Mouse (Mus musculus) cerebellum, adult 2 months (tissue): ENCODE data around the gene Vangl1. TPM values are rescaled to one million over a fixed set of nuclear protein-coding genes. Genes with fewer than 3 reads are reported as not detected.

Experiments
- DNase-seq, 2 experiments: peaks; one replicate each; pipeline ENCODE4 v3.0.0; 2021
- H3K27ac ChIP-seq: fragments of 200-500 bp; 2 replicates; pipeline ENCODE4 v1.5.1; 2012; ENCODE audit warnings: low read length, control low read depth, inconsistent platforms; ENCODE audit not compliant: insufficient read depth
- H3K27me3 ChIP-seq: fragments of 200-500 bp; 2 replicates; pipeline ENCODE4 v1.6.1; 2012; ENCODE audit warnings: inconsistent platforms, mild to moderate bottlenecking, low read length, moderate library complexity; ENCODE audit not compliant: control insufficient read depth, insufficient read depth
- H3K4me1 ChIP-seq: fragments of 200-500 bp; 2 replicates; pipeline ENCODE4 v1.6.1; 2011; ENCODE audit warnings: low read length; ENCODE audit not compliant: control insufficient read depth, insufficient read depth
- H3K4me3 ChIP-seq: fragments of 200-500 bp; replicated peaks from 2 replicates; pipeline ENCODE3; 2011; ENCODE audit warnings: mild to moderate bottlenecking, low read depth, low read length, control low read depth; ENCODE audit not compliant: insufficient read depth
- CTCF ChIP-seq: fragments of 200-500 bp; IDR thresholded peaks from 2 replicates; pipeline ENCODE4 v1.5.1; 2011; ENCODE audit warnings: low read depth, mild to moderate bottlenecking, control low read depth, low read length, moderate library complexity, borderline replicate concordance; ENCODE audit not compliant: insufficient read depth
- POLR2A ChIP-seq: fragments of 200-500 bp; IDR thresholded peaks from 2 replicates; pipeline ENCODE4 v1.6.1; 2011; ENCODE audit warnings: low read length, control low read depth, borderline replicate concordance; ENCODE audit not compliant: insufficient read depth
- WGBS: fragments of 180-500 bp; shearing (Covaris S2); methylation state at CpG from one replicate; pipeline ENCODE4 v1.1.7; 2018; 5-methylcytosine and 5-hydroxymethylcytosine counted together
- polyA plus RNA-seq: library from polyadenylated mRNA; depleted of rRNA; stranded (reverse); fragments of >200 nt; gene quantifications from 2 replicates; pipeline ENCODE4 v1.2.3, GENCODE M21; 2012

The Vangl1 gene
- polyA plus RNA-seq, 1 experiment, result 6.8 TPM

DNA sequence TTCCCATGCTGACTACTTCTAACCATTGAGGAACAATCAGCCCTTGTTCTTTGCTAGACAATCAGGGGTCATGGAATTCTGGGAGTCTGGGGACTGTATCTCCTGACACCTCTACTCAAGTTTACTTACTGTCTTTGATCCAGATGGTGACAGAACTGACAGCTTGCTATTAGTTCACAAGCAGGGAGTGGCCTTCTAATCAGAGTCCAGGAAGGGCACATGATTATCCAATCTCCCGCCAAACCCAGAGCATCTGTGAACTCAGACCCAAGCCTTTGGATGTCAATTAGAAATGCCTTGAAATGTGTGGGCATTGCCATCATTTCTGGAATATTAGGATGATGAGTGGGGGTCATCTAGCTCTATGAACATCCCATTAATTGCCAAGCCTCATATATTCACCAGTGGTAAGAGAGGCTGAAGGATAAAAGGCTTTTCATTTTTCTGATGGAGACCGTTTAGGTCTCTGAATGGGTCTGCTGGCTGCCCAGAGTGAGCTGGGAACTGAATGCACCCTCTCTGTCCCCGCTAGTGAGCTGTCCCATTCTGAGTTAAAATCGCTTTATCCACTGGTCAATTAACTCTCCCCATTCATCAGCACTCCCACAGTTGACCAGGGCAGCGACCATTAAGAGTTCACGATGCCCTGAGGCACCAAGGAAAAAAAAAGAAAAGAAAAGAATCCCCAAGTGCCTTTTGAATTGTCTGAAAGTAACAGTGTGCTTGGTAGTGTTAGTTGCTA is 58.7 kb downstream of the Vangl1 start:
- WGBS, result 56% methylated on average over 6 of the region's 6 CpGs
- DNase-seq, result no peak
- no peaks in the 10 kb centered on the region for H3K27me3 ChIP-seq
- no peaks in the 10 kb centered on the region for H3K4me1 ChIP-seq
- no peak overlapping the region for H3K4me3 ChIP-seq
- no peak overlapping the region for H3K27ac ChIP-seq
- TF ChIP-seq CTCF, result no peak
- no peak for TF ChIP-seq POLR2A

DNA sequence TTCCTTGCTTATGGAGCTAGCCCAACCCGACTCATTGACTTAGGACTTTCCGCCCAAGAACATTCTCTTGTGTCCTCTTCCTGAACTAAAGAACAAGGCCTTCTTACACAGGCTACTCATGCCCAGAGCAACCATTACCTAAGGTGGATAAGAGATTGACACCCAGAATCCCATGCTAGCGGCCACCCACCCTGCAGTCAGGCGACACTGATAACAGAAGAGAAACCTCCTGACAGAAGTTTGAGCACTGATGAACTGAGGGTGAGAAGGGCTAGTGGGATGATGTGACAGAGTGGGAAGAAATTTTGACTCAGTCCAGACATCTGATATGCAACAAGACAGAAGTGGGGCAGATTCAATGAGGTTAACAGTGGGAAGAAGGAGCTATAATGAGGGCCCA is 60.1 kb downstream of the Vangl1 start:
- WGBS, result 98% methylated on average over 4 of the region's 4 CpGs
- DNase-seq, result no peak
- Histone ChIP-seq H3K27ac (no peak overlapping the region), H3K4me1 (no peaks in the 10 kb centered on the region), H3K27me3 (no peaks in the 10 kb centered on the region), H3K4me3 (no peak overlapping the region)
- TF ChIP-seq POLR2A, result no peak
- no peak for TF ChIP-seq CTCF

DNA sequence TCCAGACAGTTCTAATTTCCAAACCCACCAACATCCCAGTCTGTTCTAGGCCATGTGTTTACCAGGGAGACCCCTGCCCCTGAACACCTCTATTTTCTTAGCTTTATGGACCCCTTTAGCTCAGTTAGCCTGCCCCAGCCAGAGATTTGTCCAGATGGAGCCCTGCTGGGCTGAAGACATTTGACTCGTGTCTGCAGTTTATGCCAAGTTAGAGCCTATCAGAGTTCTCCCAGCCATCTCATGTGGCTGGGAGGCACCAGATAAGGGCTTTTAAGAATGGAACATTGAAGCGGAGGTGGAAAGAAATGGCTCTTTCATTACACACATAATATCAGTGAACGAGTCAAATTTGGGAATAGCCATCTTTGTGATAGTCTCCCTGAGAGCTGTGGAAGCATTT is 61.0 kb downstream of the Vangl1 start:
- TF ChIP-seq POLR2A (no peak), CTCF (no peak)
- no peaks in the 10 kb centered on the region for H3K4me1 ChIP-seq
- H3K27me3 ChIP-seq, result no peaks in the 10 kb centered on the region
- WGBS, result 87% methylated on average over 3 of the region's 3 CpGs
- H3K4me3 ChIP-seq, result no peak overlapping the region
- no peak for DNase-seq
- H3K27ac ChIP-seq, result no peak overlapping the region

GRCm38 (mm10) chr3:102142947-102143346 is 61.5 kb downstream of the Vangl1 start:
- no peaks in the 10 kb centered on the region for H3K4me1 ChIP-seq
- H3K27me3 ChIP-seq, result no peaks in the 10 kb centered on the region
- no peak overlapping the region for H3K4me3 ChIP-seq
- TF ChIP-seq POLR2A, result no peak
- no peak for TF ChIP-seq CTCF
- no peak overlapping the region for H3K27ac ChIP-seq
- DNase-seq, result no peak
- 97% methylated on average over 4 of the region's 4 CpGs for WGBS

DNA sequence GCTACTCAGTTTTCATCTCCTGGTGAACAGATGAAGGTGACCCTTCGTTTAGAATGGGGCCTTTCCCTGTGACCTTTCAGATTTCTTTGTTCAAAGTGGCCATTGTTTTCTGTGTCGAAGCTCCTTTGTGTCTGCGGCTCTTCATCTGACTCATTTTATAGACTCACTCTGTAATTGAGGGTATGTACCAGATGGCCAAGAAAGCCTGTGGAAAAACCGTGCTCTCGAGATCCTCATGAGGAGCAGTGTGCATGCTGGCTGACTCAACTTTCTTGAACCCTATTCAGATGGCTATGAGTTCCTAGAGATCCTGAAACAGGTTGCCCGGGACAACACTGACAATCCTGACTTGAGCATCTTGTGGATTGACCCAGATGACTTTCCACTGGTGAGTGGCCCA is 62.6 kb downstream of the Vangl1 start:
- no peak for TF ChIP-seq CTCF
- no peak for TF ChIP-seq POLR2A
- DNase-seq, result no peak
- 49% methylated on average over 6 of the region's 6 CpGs for WGBS

GRCm38 (mm10) chr3:102141451-102141850 is 63.0 kb downstream of the Vangl1 start:
- no peak overlapping the region for H3K4me3 ChIP-seq
- no peaks in the 10 kb centered on the region for H3K27me3 ChIP-seq
- no peak overlapping the region for H3K27ac ChIP-seq
- no peak for DNase-seq
- H3K4me1 ChIP-seq, result no peaks in the 10 kb centered on the region
- TF ChIP-seq POLR2A, result no peak
- no peak for TF ChIP-seq CTCF
- WGBS, result 73% methylated on average over 2 of the region's 2 CpGs

More for the DNA sequence above, 62.6 kb downstream of the Vangl1 start:
- Histone ChIP-seq H3K27me3 (no peaks in the 10 kb centered on the region), H3K27ac (no peak overlapping the region), H3K4me3 (no peak overlapping the region), H3K4me1 (no peaks in the 10 kb centered on the region)

GRCm38 (mm10) chr3:102140606-102141005 is 63.9 kb downstream of the Vangl1 start:
- Histone ChIP-seq H3K27ac (no peak overlapping the region), H3K4me3 (no peak overlapping the region), H3K27me3 (no peaks in the 10 kb centered on the region), H3K4me1 (no peaks in the 10 kb centered on the region)
- TF ChIP-seq CTCF, result no peak
- no peak for TF ChIP-seq POLR2A
- no peak for DNase-seq
- WGBS, result 92% methylated on average over 6 of the region's 6 CpGs

GRCm38 (mm10) chr3:102138899-102139298 is 65.6 kb downstream of the Vangl1 start:
- Histone ChIP-seq H3K4me3 (no peak overlapping the region), H3K4me1 (no peaks in the 10 kb centered on the region), H3K27me3 (no peaks in the 10 kb centered on the region), H3K27ac (no peak overlapping the region)
- TF ChIP-seq POLR2A (no peak), CTCF (no peak)
- WGBS, result 80% methylated on average over 6 of the region's 6 CpGs
- no peak for DNase-seq
